Mouse (Mus musculus) midbrain, postnatal 0 days (tissue): ENCODE data around the gene Sdk1. TPM values are rescaled to one million over a fixed set of nuclear protein-coding genes. Genes with fewer than 3 reads are reported as not detected.
A peak's percentile ranks its signal among the peaks of the same experiment; 100 is the strongest.

Experiments used
- ATAC-seq: fragments of 200-750 bp; cut with Nextera tagmentation; 2 replicates; pipeline ENCODE4 v1.8.0; 2017; ENCODE audit warnings: moderate number of reproducible peaks, mild to moderate bottlenecking, moderate TSS enrichment, moderate library complexity; ENCODE audit not compliant: low FRiP score
- DNase-seq: peaks from one replicate; pipeline ENCODE4 v3.0.0-alpha.2; 2015; ENCODE audit warnings: low spot score
- H3K27ac ChIP-seq: fragments of 300-500 bp; sonication (generic); 2 replicates; pipeline ENCODE4 v1.5.1; 2014; ENCODE audit warnings: low read depth, mild to moderate bottlenecking, low read length, mixed read lengths
- H3K27me3 ChIP-seq: fragments of 300-500 bp; sonication (generic); 2 replicates; pipeline ENCODE4 v1.6.1; 2014; ENCODE audit warnings: low read length, control low read depth, mixed read lengths; ENCODE audit not compliant: insufficient read depth
- H3K36me3 ChIP-seq: fragments of 300-500 bp; sonication (generic); 2 replicates; pipeline ENCODE4 v1.6.1; 2014; ENCODE audit warnings: low read length, control low read depth, mixed read lengths; ENCODE audit not compliant: insufficient read depth
- H3K4me1 ChIP-seq: fragments of 300-500 bp; sonication (generic); 2 replicates; pipeline ENCODE4 v1.6.1; 2014; ENCODE audit warnings: mild to moderate bottlenecking, control low read depth, antibody characterized with exemption, low read length, mixed read lengths; ENCODE audit not compliant: insufficient read depth
- H3K4me2 ChIP-seq: fragments of 300-500 bp; sonication (generic); 2 replicates; pipeline ENCODE4 v1.6.1; 2014; ENCODE audit warnings: low read depth, mild to moderate bottlenecking, low read length, mixed read lengths; ENCODE audit not compliant: poor library complexity, severe bottlenecking
- H3K4me3 ChIP-seq: fragments of 300-500 bp; sonication (generic); 2 replicates; pipeline ENCODE4 v1.5.1; 2014; ENCODE audit warnings: low read depth, mild to moderate bottlenecking, low read length, moderate library complexity
- H3K9ac ChIP-seq: fragments of 300-500 bp; sonication (generic); replicated peaks from 2 replicates; pipeline ENCODE4 v1.6.1; 2014; ENCODE audit warnings: mild to moderate bottlenecking, low read length, moderate library complexity, mixed read lengths; ENCODE audit not compliant: poor library complexity, severe bottlenecking
- H3K9me3 ChIP-seq: fragments of 300-500 bp; sonication (generic); 2 replicates; pipeline ENCODE4 v1.6.1; 2016; ENCODE audit warnings: low read length, control low read depth
- CTCF ChIP-seq: IDR thresholded peaks from 2 replicates; pipeline ENCODE4 v1.5.1; 2016; ENCODE audit warnings: antibody characterized with exemption, mild to moderate bottlenecking
- WGBS: fragments of 180-500 bp; shearing (Covaris S2); extraction: QIAGEN DNeasy Blood & Tissue Kit; methylation state at CpG from one replicate; pipeline ENCODE4 v1.1.7; 2014; 5-methylcytosine and 5-hydroxymethylcytosine counted together
- polyA plus RNA-seq: library from polyadenylated mRNA; unstranded; fragments of >200 nt; fragmentation: Nextera tagmentation; extraction: Ambion mirVana; gene quantifications from 2 replicates; pipeline ENCODE4 v1.2.1, GENCODE M21; 2015
- total RNA-seq: library from RNA; depleted of rRNA; stranded (reverse); fragments of >200 nt; gene quantifications from 2 replicates; pipeline ENCODE4 v1.2.3, GENCODE M21; 2014; rRNA removed

Sdk1 gene
- total RNA-seq = 24.0 and 26.7 TPM in 2 replicates
- 2.2 and 2.6 TPM in 2 replicates for polyA plus RNA-seq

DNA sequence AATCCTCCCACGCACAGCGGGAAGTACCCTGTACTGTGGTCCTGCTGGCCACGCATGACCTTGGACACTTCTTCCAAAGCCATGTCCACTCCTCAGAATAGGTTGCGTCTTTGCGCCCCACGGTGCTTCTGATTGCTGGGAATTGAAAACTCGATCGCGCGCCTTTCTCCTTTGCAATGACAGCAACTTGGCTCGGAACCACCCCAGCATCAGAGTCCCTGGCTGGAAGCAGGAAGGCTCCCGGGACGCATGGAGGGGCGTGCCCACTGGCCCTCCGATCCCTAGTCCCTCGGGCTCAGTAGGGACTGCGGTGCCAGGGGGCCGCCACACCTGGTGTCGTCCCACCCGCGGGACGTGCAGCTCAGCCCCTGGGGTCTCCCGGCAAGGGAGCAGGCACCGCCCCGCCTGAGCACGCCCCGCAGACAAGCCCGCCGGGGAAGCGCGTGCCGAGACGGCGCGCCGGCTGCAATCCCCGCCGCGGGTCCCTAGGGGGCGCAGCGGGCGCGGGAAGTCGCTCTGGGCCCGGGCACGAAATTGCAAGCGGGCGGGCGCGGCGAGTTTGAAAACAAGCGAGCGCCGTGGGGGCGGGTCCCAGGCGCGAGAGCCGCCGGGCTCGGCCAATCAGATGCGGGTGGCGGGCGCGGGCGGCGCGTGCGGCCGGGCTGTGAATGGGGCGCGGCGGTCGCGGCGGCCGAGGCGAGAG is at the start of gene Sdk1:
Gene Sdk1, plus strand, starts transcription at position 650 of the 703 bp plus-strand sequence.
- peak; percentile 97 for DNase-seq
- peak within 1 kb of the TSS; percentile 75 for H3K4me2 ChIP-seq
- no peak within 1 kb of the TSS for H3K27ac ChIP-seq
- no peaks in the 10 kb centered on the region for H3K36me3 ChIP-seq
- H3K27me3 ChIP-seq = peaks cover 4% of the 10 kb centered on the region; the same call in 1 of the 2 replicates
- peak; percentile 94 for ATAC-seq
- 0% methylated on average over 67 of the region's 77 CpGs for WGBS
- no peaks in the 10 kb centered on the region for H3K9me3 ChIP-seq
- no peaks in the 10 kb centered on the region for H3K4me1 ChIP-seq
- H3K4me3 ChIP-seq = peak within 1 kb of the TSS; percentile 71
- peak within 1 kb of the TSS; percentile 64 for H3K9ac ChIP-seq
- TF ChIP-seq CTCF = peak; percentile 76

DNA sequence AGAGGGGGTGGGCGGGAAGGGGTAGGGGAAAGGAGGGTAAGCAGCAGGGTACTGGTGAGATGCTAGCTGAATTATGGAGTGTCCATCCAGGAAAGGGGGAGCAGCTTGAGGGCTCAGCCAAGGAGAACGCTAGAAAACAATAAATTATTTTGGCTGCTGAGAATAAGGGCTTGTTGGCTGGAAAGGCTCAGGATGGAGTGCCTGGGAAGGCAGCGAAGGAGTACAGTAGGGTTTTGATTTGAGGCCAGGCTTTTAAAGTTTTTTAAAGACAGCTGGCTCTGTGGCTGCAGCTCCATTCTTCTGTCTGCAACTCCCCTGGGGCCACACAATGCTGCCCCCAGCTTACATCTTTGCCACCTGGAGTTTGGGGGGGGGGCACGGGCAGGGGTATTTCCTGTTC is 44.0 kb upstream of the Sdk1 start:
- ATAC-seq (no peak), DNase-seq (peak; percentile 18)
- WGBS = 40% methylated on average over 4 of the region's 4 CpGs
- no peaks in the 10 kb centered on the region for H3K4me1 ChIP-seq
- H3K4me2 ChIP-seq = peak overlapping the region; percentile 15; the same call in 1 of the 2 replicates
- no peaks in the 10 kb centered on the region for H3K36me3 ChIP-seq
- no peak for TF ChIP-seq CTCF
- H3K27ac ChIP-seq = no peak overlapping the region
- no peaks in the 10 kb centered on the region for H3K9me3 ChIP-seq
- H3K9ac ChIP-seq = no peak overlapping the region
- no peak overlapping the region for H3K4me3 ChIP-seq
- no peaks in the 10 kb centered on the region for H3K27me3 ChIP-seq

DNA sequence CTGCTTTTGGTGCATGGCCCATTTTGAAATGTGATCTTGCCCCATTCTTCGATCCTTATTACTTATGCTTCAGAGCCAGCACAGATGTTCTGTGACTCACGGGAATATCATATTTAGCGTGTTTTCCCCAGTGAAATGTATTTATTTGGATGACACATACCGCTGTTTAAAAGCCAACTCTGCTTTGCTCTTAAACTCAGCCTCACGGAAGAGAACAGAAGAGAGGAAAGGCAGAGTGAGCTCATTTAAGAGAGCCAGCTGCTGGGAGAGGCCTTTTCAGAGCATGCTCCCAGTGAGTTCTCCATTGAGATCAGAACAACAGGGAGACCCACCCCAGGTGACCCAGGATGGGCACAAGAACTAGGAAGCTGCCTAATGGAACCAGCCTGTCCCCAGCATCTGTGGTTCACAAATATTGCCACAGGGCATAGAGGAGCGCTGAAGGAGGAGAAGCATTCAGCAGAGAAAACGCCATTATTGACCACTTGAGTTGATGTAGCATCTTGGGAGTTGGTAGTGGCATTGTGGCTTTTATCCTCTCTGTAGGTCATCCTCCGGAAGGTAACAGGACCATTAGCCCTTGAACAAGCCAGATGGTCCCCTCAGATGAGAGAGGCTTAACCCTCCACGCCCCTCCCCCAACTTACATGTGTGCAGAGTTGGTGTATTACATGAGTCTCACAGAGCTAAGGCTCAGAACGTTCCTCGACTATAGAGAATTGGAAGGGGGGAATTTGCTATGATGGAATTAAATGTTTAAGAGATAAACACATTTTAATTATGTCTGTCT is 38.8 kb upstream of the Sdk1 start:
- H3K9me3 ChIP-seq = no peaks in the 10 kb centered on the region
- H3K9ac ChIP-seq = no peak overlapping the region
- WGBS = 73% methylated on average over 11 of the region's 11 CpGs
- TF ChIP-seq CTCF = no peak
- DNase-seq (peak; percentile 36), ATAC-seq (no peak)
- H3K36me3 ChIP-seq = no peaks in the 10 kb centered on the region
- H3K27me3 ChIP-seq = no peaks in the 10 kb centered on the region
- H3K4me3 ChIP-seq = no peak overlapping the region
- no peak overlapping the region for H3K4me2 ChIP-seq
- no peak overlapping the region for H3K27ac ChIP-seq
- no peaks in the 10 kb centered on the region for H3K4me1 ChIP-seq

DNA sequence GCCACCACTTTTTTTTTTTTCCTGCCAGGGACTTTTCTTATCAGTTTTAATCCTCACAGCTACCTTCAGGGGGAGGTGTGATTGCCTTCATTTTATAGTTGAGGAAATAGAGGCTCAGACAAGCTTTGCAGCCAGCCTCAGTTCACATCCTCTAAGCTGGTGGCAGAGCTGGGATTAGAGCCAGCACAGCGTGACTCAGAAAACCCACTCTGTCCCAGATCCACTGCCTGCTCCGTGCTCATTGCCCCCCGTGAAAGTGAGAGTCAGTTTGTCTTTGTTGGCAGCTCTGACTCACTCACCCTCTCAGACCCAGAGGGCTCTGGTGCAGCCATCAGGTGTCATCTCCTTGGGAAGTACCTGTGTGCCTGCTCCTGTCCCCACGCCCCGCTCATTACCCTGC is 34.2 kb upstream of the Sdk1 start:
- Histone ChIP-seq H3K27me3 (no peaks in the 10 kb centered on the region), H3K4me1 (no peaks in the 10 kb centered on the region), H3K36me3 (no peaks in the 10 kb centered on the region), H3K4me2 (no peak overlapping the region), H3K9me3 (no peaks in the 10 kb centered on the region), H3K27ac (no peak overlapping the region), H3K4me3 (no peak overlapping the region), H3K9ac (no peak overlapping the region)
- DNase-seq (peak; percentile 21), ATAC-seq (no peak)
- TF ChIP-seq CTCF = no peak
- 49% methylated on average over 5 of the region's 5 CpGs for WGBS

DNA sequence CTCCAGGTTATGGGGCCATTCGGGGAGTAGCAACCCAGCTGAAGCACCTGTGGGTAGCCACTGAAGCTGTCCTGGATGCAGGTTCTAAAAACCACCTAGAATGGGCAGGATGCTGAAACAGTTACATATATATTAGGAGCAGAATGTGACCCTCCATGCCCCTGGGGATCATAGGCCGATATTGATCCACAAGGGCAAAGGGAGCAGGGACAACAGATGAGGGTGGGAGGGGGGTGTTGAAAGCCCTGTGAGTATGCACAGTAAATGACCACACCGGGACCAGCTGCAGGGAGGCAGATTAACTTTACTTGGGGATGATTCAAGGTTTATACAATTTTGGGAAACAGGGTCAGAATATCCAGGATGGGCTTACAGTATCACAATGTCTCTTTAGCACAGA is 16.0 kb upstream of the Sdk1 start:
- WGBS = 78% methylated on average over 3 of the region's 3 CpGs
- Histone ChIP-seq H3K4me1 (no peaks in the 10 kb centered on the region), H3K9ac (no peak overlapping the region), H3K27me3 (no peaks in the 10 kb centered on the region), H3K4me3 (no peak overlapping the region), H3K36me3 (no peaks in the 10 kb centered on the region), H3K9me3 (no peaks in the 10 kb centered on the region), H3K4me2 (no peak overlapping the region), H3K27ac (no peak overlapping the region)
- DNase-seq (no peak), ATAC-seq (no peak)
- no peak for TF ChIP-seq CTCF

DNA sequence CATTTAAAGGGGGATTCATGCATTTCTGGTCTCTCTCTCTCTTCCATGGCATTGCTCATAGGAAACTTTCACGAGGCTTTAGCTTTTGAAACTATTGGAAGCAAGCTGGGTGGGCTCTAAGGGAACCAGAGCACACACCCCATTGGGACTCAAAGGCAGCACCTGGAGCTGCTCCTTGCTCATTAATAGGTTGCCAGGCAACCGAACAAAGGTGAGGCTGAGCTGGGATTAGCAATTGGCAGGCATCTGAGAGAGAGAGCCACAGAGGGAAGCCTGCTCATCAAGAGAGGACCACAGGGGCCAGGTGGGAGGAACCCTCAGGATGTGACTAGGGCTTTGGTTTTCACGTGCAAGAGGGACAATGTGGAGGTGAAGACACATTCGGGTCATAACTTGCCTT is 7.0 kb upstream of the Sdk1 start:
- Histone ChIP-seq H3K36me3 (no peaks in the 10 kb centered on the region), H3K9me3 (no peaks in the 10 kb centered on the region), H3K27ac (no peak overlapping the region), H3K4me3 (no peak overlapping the region), H3K9ac (no peak overlapping the region), H3K4me2 (no peak overlapping the region), H3K27me3 (no peaks in the 10 kb centered on the region), H3K4me1 (peaks cover 2% of the 10 kb centered on the region; the same call in 1 of the 2 replicates)
- no peak for TF ChIP-seq CTCF
- WGBS = 5% methylated on average over 4 of the region's 4 CpGs
- DNase-seq = no peak
- ATAC-seq = no peak
